Mouse (Mus musculus) neural tube, embryonic 10.5 days (tissue): Measurements from ENCODE around the gene Cspg4.
"Not testable (repeated sequence)": the region's sequence is repeated elsewhere in the genome, so short reads cannot be mapped to it uniquely, and the experiment has no call there.

Experiments used
- DNase-seq: peaks from one replicate; pipeline ENCODE4 v3.0.0-alpha.2; 2017; ENCODE audit warnings: low spot score; ENCODE audit errors: extremely low spot score

The Cspg4 gene

GRCm38 (mm10) chr9:56891517-56892011 is 26.7 kb downstream of the Cspg4 start:
- DNase-seq, result peak; percentile 74

- no peak for DNase-seq
Measured at GRCm38 (mm10) chr9:56892111-56892510, 27.3 kb downstream of the Cspg4 start.

GRCm38 (mm10) chr9:56893313-56893712 is 28.5 kb downstream of the Cspg4 start:
- DNase-seq, result no peak

GRCm38 (mm10) chr9:56894006-56894405 is 29.2 kb downstream of the Cspg4 start:
- no peak for DNase-seq

- DNase-seq, result no peak
Measured at GRCm38 (mm10) chr9:56896779-56897178, 31.9 kb downstream of the Cspg4 start.

GRCm38 (mm10) chr9:56899409-56899808 is 34.6 kb downstream of the Cspg4 start:
- DNase-seq, result no peak

GRCm38 (mm10) chr9:56900060-56900459 is 35.2 kb downstream of the Cspg4 start:
- no peak for DNase-seq

GRCm38 (mm10) chr9:56900571-56900970 is 35.7 kb downstream of the Cspg4 start:
- DNase-seq, result no peak

- no peak for DNase-seq
Measured at GRCm38 (mm10) chr9:56901187-56901586, 36.4 kb downstream of the Cspg4 start.

- no peak for DNase-seq
Measured at GRCm38 (mm10) chr9:56903662-56904061, 38.8 kb downstream of the Cspg4 start.

- DNase-seq, result no peak
Measured at GRCm38 (mm10) chr9:56907549-56907948, 42.7 kb downstream of the Cspg4 start.

- DNase-seq, result not testable (repeated sequence)
Measured at GRCm38 (mm10) chr9:56909991-56910390, 45.2 kb downstream of the Cspg4 start.

GRCm38 (mm10) chr9:56911017-56911416 is 46.2 kb downstream of the Cspg4 start:
- no peak for DNase-seq

- no peak for DNase-seq
Measured at GRCm38 (mm10) chr9:56913991-56914390, 49.2 kb downstream of the Cspg4 start.

- DNase-seq, result no peak
Measured at GRCm38 (mm10) chr9:56915116-56915515, 50.3 kb downstream of the Cspg4 start.

- DNase-seq, result no peak
Measured at GRCm38 (mm10) chr9:56915695-56916410, 51.0 kb downstream of the Cspg4 start.

- no peak for DNase-seq
Measured at GRCm38 (mm10) chr9:56917131-56917530, 52.3 kb downstream of the Cspg4 start.

- DNase-seq, result no peak
Measured at GRCm38 (mm10) chr9:56918466-56918865, 53.6 kb downstream of the Cspg4 start.

- no peak for DNase-seq
Measured at GRCm38 (mm10) chr9:56922746-56923145, 57.9 kb downstream of the Cspg4 start.

GRCm38 (mm10) chr9:56923841-56924650 is 59.2 kb downstream of the Cspg4 start:
- no peak for DNase-seq

GRCm38 (mm10) chr9:56924651-56925027 is 59.8 kb downstream of the Cspg4 start:
- peak; percentile 21 for DNase-seq

- DNase-seq, result no peak
Measured at GRCm38 (mm10) chr9:56925291-56926024, 60.6 kb downstream of the Cspg4 start.
